ENCODE assay signal across 14 mouse cellular contexts in genomic region chr5:24364061-24364460, GRCm38 (mm10). TPM values are rescaled to one million over a fixed set of nuclear protein-coding genes. Genes with fewer than 3 reads are reported as not detected.
A peak's percentile ranks its signal among the peaks of the same experiment; 100 is the strongest.
DNase-seq lines count a peak whose midpoint lies in the region; ATAC-seq and TF ChIP-seq lines count a peak whose summit lies in the region.
"Had no signal": no experiment of that assay in that cellular context is flagged by ENCODE, and none has a peak within 500 bp of the region (broad histone marks: within the 10 kb centered on the region; RNA-seq: fewer than 3 reads in every experiment).

No protein-coding gene starts in this region.

- TF ChIP-seq POLR2A in heart, adult 2 months (IDR thresholded peaks at IDR 0.05; ENCODE audit: insufficient read depth, low read depth, low read length), result no peak

- no peak overlapping the region for H3K4me2 ChIP-seq in heart, embryonic 11.5 days
- no peak overlapping the region for H3K4me2 ChIP-seq in heart, postnatal 0 days (ENCODE audit: low read depth, low read length)
- H3K4me2 ChIP-seq: forebrain, embryonic 12.5 days had no signal

- H3K9ac ChIP-seq in heart, adult 2 months (ENCODE audit: low read depth, low read length), result no peak overlapping the region
- H3K9ac ChIP-seq in heart, embryonic 11.5 days (ENCODE audit: low read depth, low read length), result no peak overlapping the region
- no peak overlapping the region for H3K9ac ChIP-seq in heart, postnatal 0 days (replicated peaks; ENCODE audit: low read depth, low read length)
- H3K9ac ChIP-seq: forebrain, embryonic 12.5 days had no signal

- no peaks in the 10 kb centered on the region for H3K36me3 ChIP-seq in heart, adult 2 months (ENCODE audit: control insufficient read depth, insufficient read depth, low read length)
- no peaks in the 10 kb centered on the region; the same call in 1 of the 2 replicates for H3K36me3 ChIP-seq in heart, embryonic 11.5 days (ENCODE audit: control insufficient read depth, insufficient read depth, low read length)
- 0 out of 2 replicates have a peak, but pooled peaks cover 7% of the 10 kb centered on the region for H3K36me3 ChIP-seq in heart, postnatal 0 days (replicated peaks; ENCODE audit: control insufficient read depth, insufficient read depth, low read length)
- H3K36me3 ChIP-seq: embryonic facial prominence, embryonic 10.5 days; forebrain, embryonic 12.5 days; midbrain, embryonic 10.5 days had no signal

- TF ChIP-seq CTCF in heart, adult 2 months (IDR thresholded peaks at IDR 0.05), result no peak
- no peak for TF ChIP-seq CTCF in heart, postnatal 0 days (IDR thresholded peaks at IDR 0.05; ENCODE audit: low read depth)
- TF ChIP-seq CTCF in left cerebral cortex, adult 2 months (IDR thresholded peaks at IDR 0.05), result no peak

- no peaks in the 10 kb centered on the region for H3K79me2 ChIP-seq in heart, adult 2 months (replicated peaks; ENCODE audit: control insufficient read depth, insufficient read depth, low read length)

- H3K27me3 ChIP-seq in heart, adult 2 months (ENCODE audit: control insufficient read depth, insufficient read depth, low read length), result no peaks in the 10 kb centered on the region
- no peaks in the 10 kb centered on the region for H3K27me3 ChIP-seq in heart, embryonic 11.5 days (ENCODE audit: control insufficient read depth, insufficient read depth, low read length)
- H3K27me3 ChIP-seq in heart, postnatal 0 days (ENCODE audit: control insufficient read depth, insufficient read depth, low read length), result no peaks in the 10 kb centered on the region

- ATAC-seq in heart, embryonic 11.5 days (replicated peaks; ENCODE audit: insufficient number of reproducible peaks, low FRiP score, low TSS enrichment), result no peak
- no peak for ATAC-seq in heart, postnatal 0 days (ENCODE audit: insufficient read depth, low read depth)

- no peaks in the 10 kb centered on the region for H3K9me3 ChIP-seq in heart, embryonic 11.5 days (replicated peaks; ENCODE audit: control insufficient read depth, low read length)
- no peaks in the 10 kb centered on the region for H3K9me3 ChIP-seq in heart, postnatal 0 days (replicated peaks; ENCODE audit: control insufficient read depth, low read length)
- H3K9me3 ChIP-seq: embryonic facial prominence, embryonic 10.5 days; forebrain, embryonic 12.5 days; midbrain, embryonic 10.5 days had no signal

- peak overlapping the region; percentile 69 for H3K27ac ChIP-seq in heart, adult 2 months
- H3K27ac ChIP-seq in heart, embryonic 11.5 days (ENCODE audit: low read depth, low read length), result no peak overlapping the region
- H3K27ac ChIP-seq in heart, postnatal 0 days (ENCODE audit: low read depth), result peak overlapping the region; percentile 83
- H3K27ac ChIP-seq in left cerebral cortex, adult 2 months, result peak overlapping the region; percentile 24; the same call in 1 of the 2 replicates
- peak overlapping the region; percentile 55 for H3K27ac ChIP-seq in brown adipose tissue, adult 24 weeks (replicated peaks; ENCODE audit: low read depth, low read length)
- H3K27ac ChIP-seq: forebrain, embryonic 12.5 days; macrophage had no signal

- no peak for TF ChIP-seq EP300 in heart, adult 2 months (IDR thresholded peaks at IDR 0.05; ENCODE audit: insufficient read depth, low read depth, low read length)
- no peak for TF ChIP-seq EP300 in heart, postnatal 0 days (IDR thresholded peaks at IDR 0.05; ENCODE audit: low read depth)

- WGBS in heart, adult 2 months, result 48% methylated on average over 3 of the region's 3 CpGs
- WGBS in heart, embryonic 11.5 days (ENCODE audit: insufficient replicate concordance), result 59% methylated on average over 3 of the region's 3 CpGs
- 62% methylated on average over 3 of the region's 3 CpGs for WGBS in heart, postnatal 0 days

- no peak for DNase-seq in heart, adult 2 months
- DNase-seq in heart, postnatal 0 days (ENCODE audit: low spot score), result no peak
- no peak for DNase-seq in heart, postnatal 14 days
- no peak for DNase-seq in left cerebral cortex, adult 2 months (ENCODE audit: extremely low spot score in 1 of 2, low spot score in 2 of 2)
- DNase-seq in left cerebral cortex, postnatal 14 days (ENCODE audit: low spot score in 2 of 2), result no peak
- DNase-seq: cerebellum, adult 8-10 months; left cerebral cortex, postnatal 4 days; right cerebral cortex, postnatal 25 days had no signal

- H3K4me1 ChIP-seq in heart, adult 2 months (ENCODE audit: control insufficient read depth, insufficient read depth, low read length), result peaks cover 7% of the 10 kb centered on the region
- H3K4me1 ChIP-seq in heart, embryonic 11.5 days (ENCODE audit: control insufficient read depth, insufficient read depth, low read length), result peaks cover 12% of the 10 kb centered on the region
- 0 out of 2 replicates have a peak, but pooled peaks cover 2% of the 10 kb centered on the region for H3K4me1 ChIP-seq in heart, postnatal 0 days (ENCODE audit: control insufficient read depth, insufficient read depth)
- peaks cover 20% of the 10 kb centered on the region for H3K4me1 ChIP-seq in brown adipose tissue, adult 24 weeks (ENCODE audit: control insufficient read depth, insufficient read depth, insufficient read length, low read length)

- intact Hi-C loops in heart, adult 2 months (cut with DNase I), result loop anchor here (1.0 kb wide), 1 partner anchor 20 kb away; no protein-coding TSS in a partner anchor
- intact Hi-C loops in heart, postnatal 14 days (cut with DNase I), result loop anchor here (2.0 kb wide), 1 partner anchor 19 kb away; no protein-coding TSS in a partner anchor
- intact Hi-C loops in left cerebral cortex, adult 2 months (cut with DNase I), result loop anchor here (5.0 kb wide), 1 partner anchor 197 kb away; no protein-coding TSS in a partner anchor
- intact Hi-C loops in left cerebral cortex, postnatal 14 days (cut with DNase I), result no loop called here

- H3K4me3 ChIP-seq in heart, adult 2 months, result no peak overlapping the region
- no peak overlapping the region for H3K4me3 ChIP-seq in heart, embryonic 11.5 days (ENCODE audit: low read depth, low read length)
- H3K4me3 ChIP-seq in heart, postnatal 0 days (ENCODE audit: low read depth, low read length), result no peak overlapping the region
- no peak overlapping the region for H3K4me3 ChIP-seq in left cerebral cortex, adult 2 months
- H3K4me3 ChIP-seq in brown adipose tissue, adult 24 weeks (ENCODE audit: insufficient read depth, low read depth, low read length), result no peak overlapping the region
- H3K4me3 ChIP-seq: forebrain, embryonic 12.5 days had no signal

RNA-seq across cellular contexts. Expression of gene Nos3, which starts 0.5 kb away (rescaled TPM):
- 10 to 100 TPM; 23.5 to 24.4 TPM for total RNA-seq in heart, adult 2 months (2021)
- 26.3 and 30.7 TPM in 2 replicates for polyA plus RNA-seq in heart, adult 2 months (2012; rRNA removed)
- 21.5 and 30.4 TPM in 2 replicates for polyA plus RNA-seq in heart, embryonic 11.5 days (2014; fragmentation: Nextera tagmentation; extraction: Ambion mirVana)
- 50.9 and 52.1 TPM in 2 replicates for total RNA-seq in heart, postnatal 0 days (2014; rRNA removed; ENCODE audit: low replicate concordance)
- 21.1 and 25.6 TPM in 2 replicates for polyA plus RNA-seq in heart, postnatal 0 days (2015; fragmentation: Nextera tagmentation; extraction: Ambion mirVana)
- total RNA-seq in heart, postnatal 14 days (2021), result 10 to 100 TPM; 34.5 to 35.6 TPM
- 1 to 10 TPM; 8.8 to 9.3 TPM for total RNA-seq in left cerebral cortex, adult 2 months (2021)
- total RNA-seq in left cerebral cortex, postnatal 14 days (2021), result 10 to 100 TPM; 10.2 to 12.1 TPM
- 10.2 and 11.2 TPM in 2 replicates for polyA plus RNA-seq in brown adipose tissue, adult 24 weeks (2012; ENCODE audit: insufficient read depth, insufficient read length, missing spikeins)
- polyA plus RNA-seq: macrophage had no signal

RNA-seq across cellular contexts. Expression of gene Kcnh2, which starts 12.7 kb away (rescaled TPM):
- total RNA-seq in heart, adult 2 months (2021), result 10 to 100 TPM; 59.3 to 68.5 TPM
- 119 and 121 TPM in 2 replicates for polyA plus RNA-seq in heart, adult 2 months (2012; rRNA removed)
- 19.4 and 20.8 TPM in 2 replicates for polyA plus RNA-seq in heart, embryonic 11.5 days (2014; fragmentation: Nextera tagmentation; extraction: Ambion mirVana)
- total RNA-seq in heart, postnatal 0 days (2014; rRNA removed; ENCODE audit: low replicate concordance), result 86.1 and 120 TPM in 2 replicates
- 29.4 and 32.1 TPM in 2 replicates for polyA plus RNA-seq in heart, postnatal 0 days (2015; fragmentation: Nextera tagmentation; extraction: Ambion mirVana)
- total RNA-seq in heart, postnatal 14 days (2021), result 10 to 100 TPM; 75.5 to 85.8 TPM
- total RNA-seq in left cerebral cortex, adult 2 months (2021), result 10 to 100 TPM; 28.6 to 32.8 TPM
- 10 to 100 TPM; 19.9 to 22.1 TPM for total RNA-seq in left cerebral cortex, postnatal 14 days (2021)
- 1.4 and 2.3 TPM in 2 replicates for polyA plus RNA-seq in brown adipose tissue, adult 24 weeks (2012; ENCODE audit: insufficient read depth, insufficient read length, missing spikeins)
- polyA plus RNA-seq: macrophage had no signal

RNA-seq across cellular contexts. Expression of gene Atg9b, which starts 27.9 kb away (rescaled TPM):
- 1 to 10 TPM in 1 of 2 experiments, under 1 TPM in 1; 0.89 to 1.1 TPM for total RNA-seq in heart, adult 2 months (2021)
- polyA plus RNA-seq in heart, adult 2 months (2012; rRNA removed), result 2.2 and 2.3 TPM in 2 replicates
- polyA plus RNA-seq in heart, embryonic 11.5 days (2014; fragmentation: Nextera tagmentation; extraction: Ambion mirVana), result 0.49 and 1.5 TPM in 2 replicates
- total RNA-seq in heart, postnatal 0 days (2014; rRNA removed; ENCODE audit: low replicate concordance), result 0.15 and 0.66 TPM in 2 replicates
- 0.34 and 0.47 TPM in 2 replicates for polyA plus RNA-seq in heart, postnatal 0 days (2015; fragmentation: Nextera tagmentation; extraction: Ambion mirVana)
- total RNA-seq in heart, postnatal 14 days (2021), result under 1 TPM; 0.41 to 0.45 TPM
- 1 to 10 TPM; 4.0 to 4.2 TPM for total RNA-seq in left cerebral cortex, adult 2 months (2021)
- 1 to 10 TPM; 2.1 to 3.4 TPM for total RNA-seq in left cerebral cortex, postnatal 14 days (2021)
- polyA plus RNA-seq in brown adipose tissue, adult 24 weeks (2012; ENCODE audit: insufficient read depth, insufficient read length, missing spikeins), result 5.8 and 6.2 TPM in 2 replicates

RNA-seq across cellular contexts. Expression of gene Abcb8, which starts 29.4 kb away (rescaled TPM):
- total RNA-seq in heart, adult 2 months (2021), result 10 to 100 TPM; 81.2 to 89.8 TPM
- 148 and 151 TPM in 2 replicates for polyA plus RNA-seq in heart, adult 2 months (2012; rRNA removed)
- 44.6 and 53.1 TPM in 2 replicates for polyA plus RNA-seq in heart, embryonic 11.5 days (2014; fragmentation: Nextera tagmentation; extraction: Ambion mirVana)
- total RNA-seq in heart, postnatal 0 days (2014; rRNA removed; ENCODE audit: low replicate concordance), result 141 and 159 TPM in 2 replicates
- polyA plus RNA-seq in heart, postnatal 0 days (2015; fragmentation: Nextera tagmentation; extraction: Ambion mirVana), result 69.2 and 73.2 TPM in 2 replicates
- total RNA-seq in heart, postnatal 14 days (2021), result 10 to 100 TPM; 81.9 to 87.0 TPM
- 10 to 100 TPM; 45.3 to 54.9 TPM for total RNA-seq in left cerebral cortex, adult 2 months (2021)
- 10 to 100 TPM; 46.7 to 51.4 TPM for total RNA-seq in left cerebral cortex, postnatal 14 days (2021)
- polyA plus RNA-seq in brown adipose tissue, adult 24 weeks (2012; ENCODE audit: insufficient read depth, insufficient read length, missing spikeins), result 107 and 122 TPM in 2 replicates

RNA-seq across cellular contexts. Expression of gene Asic3, which starts 49.1 kb away (rescaled TPM):
- under 1 TPM in 1 of 2 experiments, not detected in 1; 0.14 TPM for total RNA-seq in heart, adult 2 months (2021)
- polyA plus RNA-seq in heart, adult 2 months (2012; rRNA removed), result 0.32 and 0.59 TPM in 2 replicates
- polyA plus RNA-seq in heart, embryonic 11.5 days (2014; fragmentation: Nextera tagmentation; extraction: Ambion mirVana), result 0.20 TPM in 1 of 2 replicates, not detected in the other
- not detected in 2 replicates for total RNA-seq in heart, postnatal 0 days (2014; rRNA removed; ENCODE audit: low replicate concordance)
- 0.08 and 0.10 TPM in 2 replicates for polyA plus RNA-seq in heart, postnatal 0 days (2015; fragmentation: Nextera tagmentation; extraction: Ambion mirVana)
- under 1 TPM in 1 of 2 experiments, not detected in 1; 0.39 TPM for total RNA-seq in heart, postnatal 14 days (2021)
- under 1 TPM in 1 of 2 experiments, not detected in 1; 0.36 TPM for total RNA-seq in left cerebral cortex, adult 2 months (2021)
- not detected for total RNA-seq in left cerebral cortex, postnatal 14 days (2021)
- polyA plus RNA-seq in brown adipose tissue, adult 24 weeks (2012; ENCODE audit: insufficient read depth, insufficient read length, missing spikeins), result not detected in 2 replicates
- total RNA-seq: left cerebral cortex, postnatal 4 days had no signal
- polyA plus RNA-seq: macrophage had no signal
